Mouse (Mus musculus): ENCODE results near the gene Hhat.
A peak's percentile ranks its signal among the peaks of the same experiment; 100 is the strongest.

The Hhat gene

DNA sequence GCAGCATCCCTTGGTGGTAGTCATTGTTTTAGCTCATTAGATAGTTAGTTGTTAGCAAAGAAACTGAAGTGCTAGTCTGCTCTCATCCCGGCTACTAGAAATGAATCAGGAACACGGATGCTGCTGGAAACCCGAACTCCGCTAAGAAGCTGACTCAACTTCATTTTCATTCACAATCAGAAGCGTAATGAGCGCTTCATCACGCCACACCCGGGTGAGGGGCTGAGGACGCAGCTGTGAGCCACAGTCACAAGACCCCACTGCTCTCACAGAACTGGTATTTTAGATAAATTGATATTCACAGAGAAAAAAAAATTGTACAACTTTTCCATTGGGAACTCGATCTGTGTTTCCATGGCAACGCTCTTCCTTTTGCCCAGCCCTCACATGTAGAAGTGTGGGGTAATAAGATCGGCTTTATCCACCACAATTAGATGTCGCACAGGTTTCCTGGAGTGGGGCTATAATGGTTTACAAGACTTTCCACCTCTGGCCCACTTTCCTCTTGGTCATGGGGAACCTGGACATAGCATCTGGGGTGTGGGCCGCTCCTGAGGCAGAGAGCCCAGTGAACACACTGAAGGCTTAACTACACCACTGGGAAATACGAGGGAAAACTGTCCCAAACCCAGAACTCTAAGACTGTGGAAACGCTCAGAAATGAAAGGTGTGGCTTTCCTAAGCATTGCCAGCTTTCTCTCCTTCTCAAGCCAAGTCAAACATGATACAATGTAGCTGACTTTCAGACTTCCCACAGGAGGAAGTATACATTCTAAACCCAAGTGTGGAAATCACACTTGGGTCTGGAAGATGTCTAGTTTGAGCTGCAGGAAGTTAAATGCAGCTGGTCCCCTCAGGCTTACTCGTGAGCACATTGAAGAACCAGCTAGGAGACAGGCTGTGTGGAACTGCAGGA, 14.3 kb upstream of the Hhat start:
- DNase-seq (ENCODE audit: low spot score) = no peak

DNA sequence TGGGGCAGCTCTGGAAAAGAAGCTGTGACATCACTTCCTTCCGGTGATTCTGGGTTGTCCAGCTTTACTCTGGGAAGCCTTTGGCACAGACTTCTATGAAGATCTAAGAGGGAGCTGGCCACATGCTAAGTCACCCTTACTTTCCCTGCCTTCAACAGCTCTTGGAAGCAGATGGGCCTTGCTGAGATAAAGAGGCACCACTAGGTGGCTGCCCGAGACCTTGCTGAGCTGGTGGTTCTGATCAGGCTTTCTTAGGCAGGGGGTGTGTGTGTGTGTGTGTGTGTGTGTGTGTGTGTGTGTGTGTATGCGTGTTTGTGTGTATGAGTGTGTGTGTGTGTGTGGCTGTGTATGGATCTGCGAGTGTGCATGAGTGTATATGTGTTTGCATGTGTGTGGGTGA, 13.4 kb upstream of the Hhat start:
- no peak for DNase-seq (ENCODE audit: low spot score)

DNA sequence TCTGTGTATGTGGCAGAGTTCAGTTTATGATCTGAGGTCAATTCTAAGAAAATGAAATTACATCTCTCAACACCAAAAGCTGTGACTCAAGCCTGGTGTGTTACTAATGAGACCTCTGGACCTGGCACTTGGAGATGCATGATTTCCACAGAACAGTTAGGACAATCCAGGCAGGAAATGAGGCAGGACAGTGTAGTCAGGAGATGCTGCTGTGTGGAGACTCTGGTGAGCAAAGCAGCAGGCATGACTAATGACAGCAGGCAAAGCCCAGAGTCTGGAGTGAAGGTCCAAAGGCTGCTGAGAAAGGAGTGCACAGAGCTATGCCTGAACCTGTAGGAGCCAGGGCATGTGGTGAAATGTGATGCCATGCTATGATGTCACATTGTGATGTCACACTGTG, 10.2 kb upstream of the Hhat start:
- no peak for DNase-seq (ENCODE audit: low spot score)

DNA sequence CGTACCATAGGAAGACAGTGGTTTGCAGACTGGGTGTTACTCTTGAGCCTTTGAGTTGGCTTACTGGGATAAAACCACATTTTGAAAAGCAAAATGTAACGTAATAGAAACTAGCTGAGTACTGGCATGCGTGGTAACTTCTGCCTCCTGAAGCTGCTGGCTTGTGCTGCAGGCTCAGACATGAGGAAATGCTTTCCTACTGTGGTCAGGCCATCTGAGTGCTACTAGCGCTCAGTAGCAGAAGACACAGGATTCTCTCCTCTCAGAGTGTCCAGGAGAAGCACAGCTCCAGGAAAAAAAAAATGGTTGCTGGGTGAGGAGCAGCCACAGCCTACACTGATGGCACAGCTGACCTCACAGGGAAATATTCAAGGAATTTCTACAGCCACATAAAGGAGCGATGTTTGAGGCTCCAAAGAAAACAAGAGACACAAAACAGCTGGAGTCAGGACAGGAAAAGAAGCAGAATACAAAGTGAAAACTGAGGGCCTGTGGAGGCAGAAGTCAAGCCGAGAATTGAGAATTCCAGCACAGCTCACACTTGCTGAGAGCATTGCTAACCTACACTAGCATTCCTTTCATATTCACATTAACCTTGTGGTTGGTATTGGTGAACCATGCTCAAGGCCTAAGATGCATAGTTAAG, 8.0 kb upstream of the Hhat start:
- no peak for DNase-seq (ENCODE audit: low spot score)

DNA sequence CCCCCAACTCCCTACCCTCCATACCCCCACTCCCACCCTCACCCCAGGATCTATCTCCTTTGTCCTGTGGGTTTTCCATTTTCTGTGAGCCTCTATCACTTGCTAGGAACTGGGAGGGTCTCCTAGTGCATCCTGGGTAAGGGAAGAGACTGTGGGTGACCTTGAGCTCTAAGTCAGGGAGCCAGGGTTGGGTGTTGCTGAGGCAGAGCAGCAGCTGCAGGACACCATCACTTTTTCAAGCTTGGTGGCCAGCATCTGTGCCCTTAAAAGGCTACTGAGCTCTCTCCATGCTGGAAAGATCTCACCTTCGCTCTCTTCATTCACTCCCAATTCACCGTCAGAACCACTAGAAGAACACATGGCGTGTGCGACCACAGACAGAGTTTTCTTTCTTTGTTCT, 7.2 kb upstream of the Hhat start:
- DNase-seq (ENCODE audit: low spot score) = no peak

DNA sequence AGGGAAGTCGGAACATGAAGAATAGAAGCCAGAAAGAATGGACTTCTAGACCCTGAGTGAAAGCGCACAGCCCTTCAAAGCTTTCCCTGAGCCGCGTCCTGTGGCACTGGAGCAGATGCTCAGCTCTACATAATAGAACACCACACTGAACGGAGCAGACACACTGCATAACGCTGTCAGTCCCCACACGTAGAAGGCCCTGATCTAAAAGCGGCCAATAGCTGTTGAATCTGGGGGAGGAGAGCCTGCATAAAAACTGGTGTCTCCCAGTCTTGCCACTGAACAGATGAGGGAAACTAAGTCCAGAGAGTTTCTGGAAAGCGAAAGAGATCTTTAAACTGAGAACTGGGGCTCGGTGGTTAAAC, 911 bp downstream of the Hhat start:
- DNase-seq (ENCODE audit: low spot score) = peak; percentile 19

DNA sequence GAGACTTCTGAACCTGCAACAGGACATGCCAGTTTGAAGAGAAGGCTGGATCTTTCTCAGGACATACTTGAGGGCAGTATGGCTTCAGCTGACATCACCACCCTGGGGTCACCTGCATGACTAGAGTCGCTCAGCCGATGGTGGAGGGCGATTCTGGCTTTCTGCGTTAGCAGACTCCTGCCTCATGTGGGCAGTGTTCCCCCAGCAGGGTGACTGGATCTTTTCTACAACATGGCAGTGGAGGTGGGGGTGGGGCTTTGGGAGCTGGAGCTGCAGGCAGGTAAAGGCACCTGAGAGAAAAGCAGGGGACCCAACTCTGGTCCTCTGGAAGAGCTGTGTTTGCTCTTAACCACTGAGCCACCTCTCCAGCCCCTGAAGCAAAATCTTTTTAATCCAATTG, 5.5 kb downstream of the Hhat start:
- DNase-seq (ENCODE audit: low spot score) = no peak

DNA sequence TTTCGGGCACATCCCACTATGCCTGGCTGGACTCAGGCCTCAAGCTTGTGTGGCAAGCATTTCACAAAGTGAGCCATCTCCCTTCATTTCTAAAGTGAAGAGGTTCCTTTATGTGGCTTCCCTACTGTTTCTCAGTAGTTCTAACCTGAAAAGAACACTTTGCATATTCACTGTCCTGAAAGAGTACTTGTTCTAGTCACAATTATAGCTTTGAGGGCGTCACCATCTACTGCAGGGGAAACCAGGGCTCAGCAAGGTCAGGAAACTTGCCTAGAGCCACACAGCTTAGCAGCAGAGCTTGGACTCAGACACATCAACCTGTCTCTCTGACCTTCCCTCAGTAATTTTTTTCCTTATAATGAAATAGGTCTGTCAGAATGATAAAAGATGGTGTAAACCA, 6.5 kb downstream of the Hhat start:
- DNase-seq (ENCODE audit: low spot score) = no peak

DNA sequence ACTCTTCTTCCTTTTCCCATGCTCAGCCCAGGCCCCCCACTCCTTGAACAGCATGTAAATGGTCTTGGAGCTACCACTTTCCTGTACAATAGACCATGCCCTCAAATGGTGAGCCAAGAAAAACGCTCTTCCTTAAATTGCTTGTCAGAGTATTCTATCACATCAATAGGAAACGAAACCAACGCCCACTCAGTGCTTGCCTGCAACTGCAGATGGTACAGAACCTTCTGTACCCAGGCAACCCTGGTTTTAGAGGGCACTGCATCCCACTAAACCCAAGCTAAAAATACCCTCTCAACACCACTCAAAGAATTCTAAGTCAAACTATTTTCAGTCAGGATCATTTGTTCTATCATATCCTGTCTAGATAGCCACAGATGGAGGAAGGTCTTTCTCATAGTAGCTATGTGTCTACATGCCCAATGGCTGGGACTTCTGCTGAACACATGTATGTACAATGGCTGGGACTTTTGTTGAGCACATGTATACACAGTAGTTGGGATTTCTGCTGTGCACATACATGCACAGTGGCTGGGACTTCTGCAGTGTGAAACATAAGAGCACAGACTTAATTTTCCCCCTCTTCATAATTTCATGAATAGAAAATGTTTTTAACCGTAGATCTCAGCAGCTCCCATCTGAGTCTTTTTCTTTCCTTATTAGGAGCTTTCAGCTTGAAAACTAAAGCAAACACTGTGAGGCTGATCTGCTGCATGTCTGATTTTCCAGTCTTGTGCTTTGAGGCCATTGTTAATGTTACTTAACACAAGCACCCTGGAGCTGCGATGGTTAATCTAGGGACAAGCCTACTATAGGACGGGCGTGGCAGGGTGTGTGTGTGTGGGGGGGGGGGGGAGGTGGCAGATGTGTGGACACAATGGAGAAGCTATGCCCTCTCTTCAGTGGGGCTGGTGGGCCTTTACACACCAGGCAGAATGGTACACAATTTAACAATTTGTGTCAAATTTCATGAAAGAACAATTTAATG, 7.8 kb downstream of the Hhat start:
- no peak for DNase-seq (ENCODE audit: low spot score)

DNA sequence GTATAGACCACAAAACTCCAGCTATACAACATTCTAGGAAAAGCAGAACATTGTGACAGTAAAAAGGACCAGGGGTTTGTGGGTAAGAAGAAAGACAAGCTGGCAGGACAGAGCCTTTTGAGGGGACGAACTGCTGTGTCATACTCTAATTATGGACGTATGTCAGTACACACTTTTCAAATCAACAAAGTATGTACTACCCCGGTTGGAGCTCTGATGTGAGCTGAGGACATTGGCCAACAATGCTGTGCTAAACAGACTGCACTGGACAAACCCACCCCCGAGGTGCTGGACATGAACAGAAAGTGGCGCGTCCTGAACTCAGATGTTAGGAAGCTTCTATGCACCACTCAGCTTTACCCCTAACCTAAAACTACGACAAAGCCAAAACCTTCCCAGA, 14.3 kb downstream of the Hhat start:
- no peak for DNase-seq (ENCODE audit: low spot score)

DNA sequence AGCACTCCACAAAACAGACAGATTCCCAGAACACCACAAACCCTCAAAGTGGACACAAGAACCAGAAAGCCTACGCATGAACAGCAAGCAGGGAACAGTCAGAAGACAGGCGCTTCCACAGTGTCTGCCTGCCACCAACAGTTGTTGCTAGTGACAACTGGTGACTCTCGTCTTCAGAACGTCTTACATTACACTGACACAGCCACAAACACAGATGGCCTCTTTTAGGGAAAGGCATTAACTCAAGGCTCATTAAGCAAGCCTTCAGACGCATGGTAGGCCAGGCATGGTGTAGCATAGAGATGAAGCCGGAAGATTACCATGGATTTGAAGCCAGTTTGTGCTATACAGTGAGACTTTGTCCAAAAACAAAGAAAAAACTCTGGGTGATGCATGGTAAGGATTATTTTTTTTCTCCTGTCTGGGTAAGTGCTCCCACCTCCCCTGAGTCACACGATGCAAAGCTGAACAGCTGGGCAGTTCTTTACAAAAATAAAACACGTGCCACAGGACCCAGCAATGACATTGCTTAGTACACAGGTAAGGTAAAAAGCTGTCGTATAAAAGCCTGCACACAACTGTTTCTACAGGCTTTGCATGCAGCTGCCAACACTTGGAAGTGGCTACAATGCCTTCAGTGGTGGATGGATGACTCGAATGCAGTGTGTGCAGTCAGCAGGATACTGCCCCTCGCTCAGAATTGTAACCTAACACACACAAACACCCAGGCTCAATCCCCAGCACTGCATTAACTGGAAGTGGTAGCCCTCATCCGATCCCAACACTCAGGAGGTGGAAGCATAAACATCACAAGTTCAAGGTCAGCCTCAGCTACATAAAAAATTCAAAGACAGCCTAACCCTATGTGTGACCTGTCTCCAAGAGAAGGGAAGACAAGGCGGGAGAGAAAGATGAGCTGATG, 15.1 kb downstream of the Hhat start:
- DNase-seq (ENCODE audit: low spot score) = no peak

DNA sequence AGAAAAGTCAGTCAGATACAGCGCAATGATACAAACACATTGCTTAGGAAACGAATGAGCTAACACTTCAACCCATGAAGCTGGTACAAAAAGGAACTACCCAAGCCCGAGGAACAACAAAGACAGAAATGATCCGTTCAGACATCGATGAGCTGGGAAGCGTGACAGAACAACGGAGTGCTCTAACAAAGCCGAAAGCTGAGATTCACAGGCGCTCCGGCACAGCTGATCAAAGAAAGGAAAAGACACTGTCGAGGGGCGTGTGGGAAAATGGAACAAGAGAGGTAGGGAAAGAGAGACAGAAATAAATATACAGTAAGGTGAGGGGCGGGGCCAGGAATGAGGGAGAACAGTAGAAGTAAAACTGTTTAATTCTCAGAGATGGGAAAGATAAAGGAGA, 15.8 kb downstream of the Hhat start:
- DNase-seq (ENCODE audit: low spot score) = no peak

DNA sequence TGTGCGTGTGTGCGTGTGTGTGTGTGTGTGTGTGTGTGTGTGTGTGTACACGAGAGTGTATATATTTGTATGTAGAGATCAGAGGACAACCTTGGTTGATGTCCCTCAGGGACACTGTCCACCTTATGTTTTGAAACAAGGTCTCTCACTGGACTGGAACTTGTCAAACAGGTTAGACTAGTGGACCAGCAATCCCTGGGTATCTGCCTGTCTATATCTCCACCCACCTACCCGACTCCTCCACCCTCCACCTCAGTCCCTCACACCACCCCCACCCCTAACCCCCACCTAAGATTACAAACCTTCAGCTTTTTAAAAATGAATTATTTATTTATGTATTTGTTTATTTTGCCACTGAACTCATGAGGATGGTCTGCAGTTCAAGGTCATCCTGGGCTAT, 16.8 kb downstream of the Hhat start:
- DNase-seq (ENCODE audit: low spot score) = no peak

DNA sequence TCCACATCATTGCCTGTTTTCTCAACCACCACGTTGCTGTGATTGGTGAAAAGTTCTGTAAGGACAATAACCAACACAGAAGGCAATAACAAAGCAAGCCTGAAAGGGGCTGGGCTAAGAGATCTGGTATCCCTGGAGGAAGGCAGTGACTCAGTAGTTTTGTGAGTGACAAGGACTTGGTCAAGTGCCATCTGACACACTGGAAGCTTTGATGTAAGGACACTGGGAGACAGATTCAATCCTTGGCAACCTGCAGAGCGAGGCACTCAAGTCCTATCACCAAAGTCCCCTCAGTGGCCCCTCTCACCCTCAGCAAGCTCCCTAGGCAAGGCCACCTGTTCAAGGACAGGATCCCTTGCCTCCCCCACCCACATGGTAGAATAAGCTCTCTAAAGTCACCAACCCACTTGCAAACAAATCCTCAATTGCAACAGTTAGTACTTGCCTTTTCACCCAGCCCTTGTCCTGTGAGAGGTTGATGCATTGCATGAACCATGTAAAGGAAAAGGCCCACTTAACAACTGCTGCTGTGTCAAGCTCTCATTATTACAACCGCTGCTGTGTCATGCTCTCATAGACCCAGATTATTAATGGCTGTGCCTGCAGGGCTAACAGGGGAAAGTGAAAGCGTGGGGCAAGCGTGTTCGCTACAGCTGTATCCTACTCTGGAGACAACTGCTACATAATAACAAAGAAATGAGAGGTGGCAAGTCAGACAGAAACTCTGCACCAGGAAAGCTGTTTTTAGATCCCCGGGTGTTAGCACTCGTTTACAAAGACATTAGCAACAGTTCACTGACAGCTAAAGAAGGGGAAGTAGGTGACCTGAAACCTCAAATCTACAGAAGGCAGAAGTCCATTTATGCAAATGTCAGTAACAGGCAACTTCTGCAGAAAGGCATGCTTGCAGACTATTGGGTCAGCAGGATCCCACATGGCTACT, 18.1 kb downstream of the Hhat start:
- peak; percentile 56 for DNase-seq (ENCODE audit: low spot score)

DNA sequence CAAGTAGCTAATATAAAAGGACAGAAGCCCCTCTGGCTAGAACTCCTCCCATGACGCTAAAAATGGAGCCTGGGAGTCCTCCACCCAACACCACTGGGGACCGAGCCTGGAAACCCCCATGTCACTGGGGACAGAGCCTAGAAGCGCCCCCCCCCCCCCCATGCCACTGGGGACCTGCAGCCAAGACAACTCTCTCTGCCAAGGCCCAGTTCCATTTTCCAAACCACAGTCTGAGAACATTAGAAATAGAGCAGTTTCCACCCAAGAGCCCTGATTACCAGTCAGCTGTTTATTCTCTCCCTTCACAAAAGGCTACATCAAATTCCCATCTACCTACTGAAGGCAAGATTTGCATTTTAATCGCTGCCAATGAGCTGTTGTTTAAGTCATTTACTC, 21.0 kb downstream of the Hhat start:
- no peak for DNase-seq (ENCODE audit: low spot score)

DNA sequence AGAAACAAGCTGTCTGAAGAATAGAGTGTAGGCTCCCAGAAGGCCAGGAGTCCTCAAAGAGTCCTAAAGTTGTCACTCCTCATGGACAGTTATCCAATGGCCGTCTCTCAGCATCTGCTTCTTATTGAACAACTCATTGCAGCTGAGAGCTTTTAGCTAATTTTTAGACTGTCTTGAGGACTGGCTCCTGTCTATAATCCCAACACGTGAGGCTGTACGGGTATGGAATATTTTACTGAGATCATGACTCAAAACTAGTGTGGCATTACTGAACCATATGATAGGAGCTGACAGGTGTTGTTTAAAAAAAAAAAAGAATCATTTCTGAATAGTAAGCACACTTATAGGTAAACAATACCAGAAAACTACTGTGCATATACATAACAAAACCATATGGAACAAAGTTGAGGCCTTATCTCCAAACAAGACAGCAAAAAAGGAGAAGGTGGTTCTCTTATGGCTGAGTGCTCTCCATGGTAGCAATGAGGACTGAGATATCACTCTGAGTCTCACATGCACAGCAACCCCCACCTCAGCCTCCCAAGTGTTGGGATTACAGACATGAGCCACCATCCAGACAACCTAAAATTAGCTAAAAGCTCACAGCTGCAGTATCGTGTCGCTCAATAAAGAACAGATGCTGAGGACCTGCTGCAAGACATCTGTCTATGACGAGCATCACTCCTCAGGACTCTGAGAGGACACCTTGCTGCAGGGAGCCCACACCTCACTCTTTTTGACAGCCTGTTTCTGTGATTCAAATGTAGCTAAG, 21.6 kb downstream of the Hhat start:
- DNase-seq (ENCODE audit: low spot score) = no peak

DNA sequence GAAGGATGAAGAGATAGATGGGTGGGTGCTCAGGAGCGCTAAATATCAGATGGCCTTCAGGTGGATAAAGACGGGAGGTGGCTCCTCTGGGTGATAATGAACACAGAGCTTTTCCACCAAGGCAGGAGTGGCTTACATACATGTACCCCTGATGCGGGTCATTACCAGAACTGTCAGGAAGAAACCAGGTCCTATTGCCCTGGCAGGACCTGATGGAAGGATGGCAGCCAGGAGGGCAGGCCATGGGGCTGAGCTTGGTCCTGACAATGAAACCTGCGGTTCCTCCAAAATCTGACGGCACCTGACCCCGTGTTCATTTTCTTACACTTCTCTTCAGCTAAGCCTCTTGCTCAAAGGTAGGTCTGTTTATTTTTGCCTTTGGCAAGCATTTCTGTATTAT, 24.8 kb downstream of the Hhat start:
- no peak for DNase-seq (ENCODE audit: low spot score)

DNA sequence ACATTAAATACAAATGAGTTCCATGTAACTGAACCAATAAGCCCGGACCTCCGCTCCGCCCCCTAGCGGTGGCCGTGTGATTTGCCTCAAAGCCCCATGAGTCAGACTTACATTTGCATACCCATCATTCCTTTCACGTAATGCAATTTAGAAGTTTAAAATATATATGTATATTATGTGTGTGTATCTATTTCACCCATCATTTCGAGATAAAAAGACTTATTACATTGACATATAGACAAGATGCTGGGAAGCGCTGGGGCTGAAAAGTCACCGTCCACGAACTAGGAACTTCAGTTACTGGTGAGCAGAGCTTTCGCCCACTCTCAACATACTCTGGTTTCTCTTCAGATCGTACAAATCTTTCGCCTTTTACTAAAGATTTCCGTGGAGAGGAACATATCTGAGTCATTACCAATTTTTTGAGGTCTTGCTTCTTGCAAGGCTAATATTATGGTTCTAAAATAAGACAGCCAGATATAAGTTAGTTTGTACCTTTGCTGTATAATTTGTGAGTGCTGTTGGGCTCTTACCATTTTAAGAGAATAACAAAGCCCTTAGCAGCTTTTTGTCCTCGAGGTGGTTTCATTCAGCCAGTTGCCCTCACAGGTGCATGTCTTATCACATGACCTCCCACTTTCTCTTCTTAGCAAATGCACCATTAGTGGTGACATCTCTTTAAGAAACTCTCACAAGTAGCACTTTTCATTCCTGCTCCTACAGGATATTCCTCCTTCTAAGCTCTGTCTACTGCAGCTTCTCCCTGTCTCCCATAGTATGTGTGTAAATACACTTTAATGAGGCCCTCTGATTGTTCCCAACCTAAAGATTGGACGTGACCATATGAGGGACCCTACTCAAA, 25.6 kb downstream of the Hhat start:
- DNase-seq (ENCODE audit: low spot score) = peak; percentile 79

DNA sequence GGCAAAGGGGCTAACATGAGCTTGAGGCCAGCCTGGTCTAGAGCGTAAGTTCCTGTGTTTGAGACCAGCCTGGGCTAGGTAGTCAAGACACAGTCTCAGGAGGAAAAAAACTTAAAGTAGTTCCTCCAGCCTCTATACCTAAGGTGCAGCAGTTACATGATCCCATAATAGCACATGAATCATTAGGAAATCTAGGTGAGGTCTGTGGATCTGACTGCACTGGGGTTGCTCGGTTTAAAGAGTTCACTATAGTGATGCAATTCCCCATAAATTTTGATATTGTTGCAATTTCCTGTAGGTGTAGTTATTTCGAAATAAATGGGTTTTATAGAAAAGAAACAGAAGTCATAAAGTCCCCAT, 26.2 kb downstream of the Hhat start:
- no peak for DNase-seq (ENCODE audit: low spot score)

Measured in testis, postnatal 14 days (tissue).